Mouse (Mus musculus) retina, postnatal 7 days (tissue): ENCODE data around the gene Npr1.
A peak's percentile ranks its signal among the peaks of the same experiment; 100 is the strongest.

Experiments used
- DNase-seq: peaks from one replicate; pipeline ENCODE4 v3.0.0-alpha.2; 2012; ENCODE audit warnings: low read depth, low spot score

The Npr1 gene

DNA sequence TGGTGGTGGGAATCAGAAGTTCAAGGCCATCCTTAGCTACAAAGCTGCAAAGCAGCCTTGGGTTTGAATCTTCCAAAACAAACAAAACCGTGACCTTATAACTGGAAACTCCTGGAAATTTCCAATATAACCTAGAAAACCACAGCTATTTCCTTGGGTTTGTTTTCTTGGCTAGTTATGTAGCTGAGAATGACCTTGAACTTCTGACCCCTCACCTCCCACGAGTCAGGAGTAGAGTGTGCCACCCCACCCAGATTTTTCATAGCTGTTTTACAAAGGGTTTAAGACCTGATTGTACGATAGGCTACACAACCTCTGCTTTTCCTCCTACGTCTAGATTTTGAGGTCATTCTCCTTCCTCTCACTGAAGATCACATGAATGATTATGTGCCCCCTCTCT lies 28.5 kb downstream of the Npr1 start:
- DNase-seq, result no peak

DNA sequence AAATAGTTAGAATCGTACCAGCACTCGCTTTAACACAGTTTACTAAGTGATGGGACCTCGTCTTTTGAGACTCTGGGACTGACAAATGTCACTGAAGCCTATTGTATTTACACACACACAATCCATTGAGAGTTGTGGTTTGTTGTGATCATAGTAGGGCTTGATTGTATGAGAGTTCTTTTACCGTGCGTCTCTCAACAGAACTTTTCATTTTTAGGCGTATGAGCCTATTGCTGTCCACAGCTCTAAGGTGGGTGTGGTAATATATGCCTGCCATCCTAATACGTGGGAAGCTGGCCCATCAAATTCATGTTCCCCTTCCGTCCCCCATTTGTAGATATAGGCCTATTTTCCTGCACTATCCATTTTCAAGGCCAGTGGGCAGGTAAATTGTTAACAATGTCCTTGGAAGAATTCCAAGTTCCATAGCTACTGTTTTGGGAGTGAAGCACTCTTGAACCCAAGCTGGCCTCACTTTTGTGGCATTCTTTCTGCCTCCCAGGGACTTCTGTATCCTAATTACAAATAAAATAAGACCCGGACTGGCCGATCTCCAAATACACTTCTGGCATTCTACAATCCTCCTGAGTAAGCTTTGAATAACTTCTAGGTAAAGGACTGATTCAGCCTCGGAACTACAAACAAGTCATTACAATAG lies 31.5 kb downstream of the Npr1 start:
- DNase-seq, result no peak

DNA sequence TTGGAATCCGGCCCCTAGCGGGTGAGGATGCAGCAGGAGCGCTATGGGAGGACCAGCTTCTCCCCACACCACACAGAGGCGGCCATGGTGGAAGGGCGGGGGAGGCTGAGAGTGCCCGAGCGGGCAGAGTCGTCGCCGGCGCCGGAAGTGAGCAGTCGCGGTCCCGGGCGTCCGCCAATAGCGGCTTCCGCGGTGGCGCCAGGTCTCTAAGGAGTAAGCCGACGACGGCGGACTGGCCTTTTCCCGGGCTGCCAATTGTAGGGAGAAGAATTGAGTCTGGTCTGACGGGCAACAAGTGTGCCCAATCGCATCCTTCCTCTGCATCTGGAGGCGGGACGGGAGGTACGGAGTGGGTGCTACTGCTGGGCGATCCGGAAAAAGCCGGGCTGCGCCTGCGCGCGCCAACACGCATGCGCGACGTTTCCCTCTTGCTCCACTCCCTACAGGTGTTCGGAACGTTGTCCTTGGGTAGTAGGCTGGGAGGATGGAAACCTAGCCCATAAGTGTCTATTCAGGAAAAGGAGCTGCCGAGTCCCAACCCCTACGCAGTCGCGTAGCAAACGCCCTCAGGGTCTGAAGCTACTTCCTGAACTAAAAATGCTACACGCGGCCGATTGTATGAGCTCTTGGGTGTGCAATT lies 32.2 kb downstream of the Npr1 start, which contains the start of gene Ints3:
Gene Ints3, minus strand, starts transcription at position 242 of the 640 bp plus-strand sequence.
- DNase-seq, result peak; percentile 98

DNA sequence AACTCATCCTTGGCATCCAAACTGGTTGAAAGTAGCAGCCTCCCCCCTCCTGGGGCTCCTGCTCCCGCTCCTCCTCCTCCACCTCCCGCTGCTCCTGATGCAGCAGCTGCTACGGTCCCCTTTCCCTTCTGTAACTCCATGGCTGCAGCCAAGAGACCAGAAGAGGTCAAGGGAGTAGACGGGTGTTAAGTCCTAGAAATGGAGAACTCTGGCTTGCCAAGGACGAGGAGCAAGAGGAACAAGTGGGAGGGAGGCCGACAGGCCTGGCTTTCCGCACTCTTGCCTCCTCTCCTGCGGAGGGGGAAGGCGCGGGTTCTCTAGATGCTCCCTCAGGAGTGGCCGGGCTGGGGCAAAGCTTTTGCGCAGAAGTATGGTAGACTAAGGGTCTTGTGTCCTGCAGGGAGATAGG lies 32.9 kb downstream of the Npr1 start:
- DNase-seq, result no peak

DNA sequence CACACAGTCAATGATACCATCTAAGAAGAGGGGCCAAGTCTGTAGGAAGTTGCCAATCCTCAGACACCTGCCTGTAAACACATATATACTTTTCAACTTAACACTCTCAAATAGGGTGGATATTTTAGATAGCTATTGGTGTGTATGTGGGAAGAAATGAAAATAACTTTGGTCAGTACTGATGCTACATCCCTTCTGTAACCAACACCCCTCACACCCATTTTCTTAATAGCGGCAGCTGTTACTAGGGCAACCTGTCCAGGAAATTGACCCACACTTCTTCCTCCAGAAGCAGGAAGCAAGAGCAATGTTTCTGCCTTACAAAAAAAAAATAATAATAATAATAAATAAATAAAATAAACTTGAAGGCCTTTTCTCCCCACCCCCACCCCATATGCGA lies 33.3 kb downstream of the Npr1 start:
- no peak for DNase-seq

DNA sequence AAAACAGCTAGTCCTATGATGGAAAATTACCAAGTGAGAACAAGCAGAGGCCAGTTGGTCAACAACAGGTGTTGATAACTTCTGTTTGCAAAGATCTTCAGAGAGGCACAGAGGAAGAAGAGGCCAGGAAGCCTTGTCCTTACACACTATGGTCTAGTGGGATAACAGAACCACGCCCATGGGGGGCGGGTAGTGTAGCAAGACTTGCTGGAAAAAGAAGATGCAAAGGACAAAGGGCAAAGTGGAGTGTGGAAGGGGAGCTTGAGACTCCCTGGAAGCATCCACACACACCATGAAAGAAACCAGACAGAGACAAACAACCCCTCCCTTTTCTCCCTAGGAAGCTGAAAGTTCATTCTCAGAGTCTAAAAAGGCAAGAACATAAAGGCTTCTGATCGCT lies 36.1 kb downstream of the Npr1 start:
- no peak for DNase-seq

DNA sequence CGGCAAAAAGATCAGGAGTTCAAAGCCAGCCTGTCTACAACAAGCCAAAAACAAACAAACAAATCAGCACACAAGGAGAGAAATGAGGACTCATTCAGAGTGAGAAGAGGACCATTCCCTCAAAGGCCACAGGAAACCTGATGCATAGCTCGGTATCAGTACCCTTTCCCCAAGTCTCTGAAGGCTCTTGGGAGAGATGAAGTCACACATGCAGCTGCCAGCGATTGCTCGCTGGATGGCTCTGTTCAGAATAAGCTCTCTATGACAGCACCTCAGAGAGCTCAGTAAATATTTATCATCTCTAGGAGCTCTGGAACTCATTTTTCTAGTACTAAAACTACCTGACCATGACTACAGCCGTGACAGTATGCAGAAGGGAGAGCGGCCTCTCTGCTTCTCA lies 37.5 kb downstream of the Npr1 start:
- DNase-seq, result no peak

DNA sequence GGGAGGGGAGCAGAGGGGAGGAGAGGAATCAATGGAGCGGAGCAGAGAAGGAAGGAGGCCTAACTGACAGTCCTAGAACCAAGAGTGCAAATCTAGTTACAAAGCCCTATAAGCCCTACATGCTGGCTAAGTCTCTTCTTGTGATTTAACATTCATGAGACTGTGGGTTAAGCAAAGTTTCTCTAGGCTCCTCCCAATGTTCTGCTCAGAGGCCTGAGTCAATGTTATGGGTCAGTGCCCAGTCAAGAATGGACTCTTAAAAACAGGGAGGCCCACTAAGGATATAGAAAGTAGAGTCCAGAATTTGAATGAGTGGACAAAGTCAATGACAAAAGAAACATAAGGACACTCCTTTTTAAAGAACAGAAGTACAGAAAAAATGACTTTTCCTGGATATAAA lies 38.1 kb downstream of the Npr1 start:
- DNase-seq, result no peak

DNA sequence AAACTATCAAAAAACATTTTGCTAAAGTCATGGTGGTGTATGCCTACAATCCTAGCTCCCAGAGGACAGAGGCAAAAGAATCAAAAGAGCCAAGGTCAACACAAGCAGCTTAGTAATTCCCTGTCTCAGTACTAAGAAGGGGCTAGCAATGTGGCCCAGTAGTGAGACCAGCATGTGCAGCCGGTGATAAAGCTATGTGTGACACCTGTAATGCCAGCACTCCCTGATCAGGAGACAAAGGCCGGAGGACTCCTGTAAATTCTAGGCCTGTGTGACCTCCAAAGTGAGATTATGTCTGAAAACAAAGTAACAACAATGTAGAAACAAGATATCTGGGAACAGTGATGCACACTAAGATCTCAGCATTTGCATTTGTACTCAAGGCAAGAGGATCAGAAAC lies 40.2 kb downstream of the Npr1 start:
- DNase-seq, result no peak

DNA sequence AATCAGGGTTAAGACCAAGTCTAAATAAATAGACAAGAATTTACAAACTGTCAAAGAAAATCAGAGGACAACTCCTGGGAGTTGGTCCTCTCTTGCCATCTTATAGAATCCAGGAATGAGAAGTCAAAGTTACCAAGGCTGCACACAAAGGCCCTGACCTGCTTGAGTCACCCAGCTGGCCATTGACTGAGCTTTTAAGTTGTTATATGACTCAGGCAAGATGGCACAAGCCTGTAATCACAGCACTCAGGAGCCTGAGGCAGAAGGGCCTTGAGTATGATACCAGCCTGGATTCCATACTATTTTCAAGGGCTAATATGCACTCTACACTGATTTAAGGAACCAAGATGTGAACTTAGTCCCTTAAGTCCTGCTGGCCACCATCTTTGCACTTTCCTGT lies 42.1 kb downstream of the Npr1 start:
- no peak for DNase-seq

DNA sequence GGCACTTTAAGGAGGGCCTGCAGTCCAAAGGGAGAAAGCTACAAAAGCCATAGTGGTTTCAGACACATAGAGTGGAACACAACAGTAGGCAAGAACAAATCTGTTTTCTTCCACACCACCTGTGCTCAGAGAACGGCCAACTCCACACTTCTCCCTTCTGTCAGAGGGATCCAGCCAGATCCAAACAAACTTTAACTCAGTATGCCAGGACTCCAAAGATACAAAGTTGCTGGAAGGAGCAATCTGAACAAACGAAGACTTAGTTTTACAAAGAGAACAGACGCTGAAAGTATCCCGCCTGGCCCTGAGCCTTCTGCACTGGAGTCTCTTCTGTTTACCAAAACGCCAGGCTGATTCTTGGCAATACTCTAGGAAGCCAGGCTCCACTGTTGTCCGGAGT lies 45.0 kb downstream of the Npr1 start:
- DNase-seq, result no peak

DNA sequence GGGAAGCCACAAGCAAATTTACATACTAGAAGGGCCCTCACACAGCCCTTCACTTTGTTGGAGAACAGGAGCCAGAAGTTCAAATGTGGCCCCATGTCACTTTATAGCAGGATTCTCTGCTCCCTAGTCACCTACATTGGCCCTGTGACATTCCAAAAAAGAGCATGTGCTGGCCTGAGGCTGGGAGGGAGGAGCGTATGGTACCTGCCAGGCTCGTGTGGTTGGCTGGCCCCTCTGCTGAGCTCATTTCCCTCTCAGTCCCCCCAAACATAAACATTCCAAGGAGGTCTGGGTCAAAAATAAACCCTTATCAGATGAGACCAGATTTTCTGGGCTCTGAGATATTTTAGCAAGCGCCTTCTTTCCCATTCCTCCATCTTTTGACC lies 52.7 kb downstream of the Npr1 start:
- no peak for DNase-seq

DNA sequence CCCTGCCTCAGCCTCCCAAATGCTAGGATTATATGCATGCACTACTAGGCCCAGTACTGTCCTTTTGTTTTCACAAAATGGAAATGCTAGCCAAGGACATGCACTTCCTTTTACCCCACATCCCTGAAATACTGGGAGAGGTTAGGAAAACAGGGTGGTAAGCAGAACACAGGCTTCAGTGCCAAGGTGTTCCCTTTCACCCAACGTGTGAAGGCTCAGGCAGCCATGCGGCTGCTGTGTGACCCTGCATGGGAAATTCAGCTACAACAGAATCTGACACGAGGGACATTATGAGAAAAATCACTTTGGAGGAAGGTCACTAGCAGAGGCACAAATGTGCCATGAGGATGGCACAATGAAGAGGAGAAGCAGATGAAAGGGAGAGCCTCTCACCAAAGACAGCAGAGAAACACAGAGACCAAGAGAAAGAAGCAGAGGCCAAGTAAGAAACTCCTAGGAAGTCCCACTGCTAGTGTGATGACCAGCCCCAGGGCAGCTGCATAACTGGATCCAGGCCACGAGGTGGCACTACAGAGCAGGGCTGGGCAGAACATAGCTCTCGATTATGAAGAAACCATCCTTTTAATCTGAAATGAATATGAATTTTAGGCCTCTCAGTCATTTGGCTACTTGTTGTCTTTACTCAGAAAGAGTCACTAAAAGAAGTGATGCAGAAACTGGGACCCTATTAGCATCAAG lies 53.2 kb downstream of the Npr1 start:
- DNase-seq, result peak; percentile 33

DNA sequence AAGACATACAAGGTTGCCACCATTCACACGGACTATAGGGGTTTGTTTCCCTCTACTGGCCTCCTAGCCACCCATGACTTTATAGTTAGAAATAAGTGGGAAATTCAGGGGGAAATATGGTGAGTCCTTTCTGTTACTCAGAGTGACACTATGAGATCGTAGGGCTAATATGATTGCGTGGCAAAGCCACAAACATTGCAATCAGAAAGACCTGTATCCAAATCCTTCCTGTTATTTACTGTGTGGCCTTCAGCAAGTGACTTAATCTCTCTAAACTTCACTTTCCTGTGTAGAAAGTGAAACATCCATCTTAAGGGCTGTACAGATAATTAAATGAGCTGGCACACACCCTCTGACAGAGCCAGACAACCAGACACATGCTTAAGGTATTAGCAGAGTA lies 56.9 kb downstream of the Npr1 start:
- no peak for DNase-seq

DNA sequence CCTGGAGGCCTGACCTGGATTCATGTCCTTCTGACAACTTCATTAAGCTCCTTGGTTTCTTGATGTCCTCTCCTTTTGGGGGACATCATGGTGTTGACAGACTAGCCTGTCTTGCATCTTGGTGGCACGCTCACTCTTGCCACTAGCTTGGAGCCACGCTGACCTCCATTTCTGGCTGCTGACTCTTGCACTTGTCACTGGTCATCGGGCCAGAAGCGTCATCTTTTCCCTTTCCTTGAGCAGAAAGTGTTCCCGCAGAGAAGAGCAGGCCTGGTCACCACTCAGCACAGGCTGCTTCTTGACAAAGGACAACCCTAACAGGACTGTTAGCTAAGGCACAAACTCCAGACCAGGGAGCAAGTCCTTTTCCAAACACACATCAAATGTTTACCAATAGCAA lies 59.3 kb downstream of the Npr1 start:
- DNase-seq, result no peak

DNA sequence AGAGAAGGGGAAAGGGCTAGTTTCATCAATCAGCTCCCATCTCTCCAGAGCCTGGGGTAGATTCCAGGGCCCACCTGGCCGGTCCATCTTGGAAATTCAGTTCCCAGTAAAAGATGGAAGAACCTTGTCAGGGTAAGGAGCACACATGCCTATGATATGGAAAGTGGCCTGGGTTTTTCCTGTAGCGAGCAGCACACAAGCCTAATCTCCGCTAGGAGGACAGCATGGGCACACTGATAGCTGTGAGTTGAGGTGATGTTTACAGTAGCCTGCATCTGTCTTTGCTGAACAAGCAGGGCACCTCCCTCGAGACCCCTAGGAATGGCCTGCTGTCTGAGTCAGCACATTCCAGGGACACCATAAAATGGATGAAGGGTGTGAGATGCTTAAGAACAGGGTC lies 61.1 kb downstream of the Npr1 start:
- DNase-seq, result no peak

DNA sequence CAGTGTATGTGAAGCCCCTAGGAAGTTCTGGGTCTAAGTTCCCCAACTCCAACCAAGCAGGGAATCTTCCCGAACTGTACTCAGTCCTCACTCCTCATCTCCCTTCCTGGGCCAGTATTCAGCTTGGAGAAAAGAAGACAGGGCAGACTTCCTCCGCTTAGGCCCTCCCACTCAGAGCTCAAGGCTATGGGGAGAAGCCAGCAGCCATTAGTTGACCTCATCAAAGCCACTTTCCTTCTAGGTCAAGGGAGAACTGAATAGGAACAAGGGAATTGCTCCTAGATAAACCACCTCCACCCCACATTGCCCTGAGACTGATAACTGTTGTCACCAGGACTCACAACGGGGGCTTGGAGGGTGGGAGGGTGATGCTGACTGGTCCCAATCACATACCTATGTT lies 61.5 kb downstream of the Npr1 start:
- no peak for DNase-seq

DNA sequence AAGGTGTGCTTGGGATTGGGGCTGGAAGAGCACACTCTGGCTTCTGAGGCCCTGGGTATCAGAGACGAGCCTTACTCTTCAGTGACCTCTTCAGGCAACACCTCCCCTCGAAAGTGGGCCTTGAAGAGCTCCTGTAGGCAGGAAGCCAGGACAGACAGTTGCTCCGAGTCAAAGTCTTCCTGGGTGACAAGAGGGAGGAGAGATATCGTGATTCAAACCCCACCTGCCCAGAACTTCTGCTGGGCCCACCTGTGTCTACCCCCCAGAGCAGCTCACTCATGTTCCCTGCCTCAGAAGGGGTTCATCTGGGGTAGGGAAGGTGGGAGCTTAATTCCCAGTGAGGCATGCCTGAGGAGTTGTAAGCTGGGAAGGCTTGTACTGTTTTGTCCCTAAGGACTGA lies 64.7 kb downstream of the Npr1 start:
- no peak for DNase-seq
